Mouse (Mus musculus) brain, embryonic 14.5 days (tissue): ENCODE results near the gene Zfr. TPM values are rescaled to one million over a fixed set of nuclear protein-coding genes. Genes with fewer than 3 reads are reported as not detected.
"Not testable (repeated sequence)": the region's sequence is repeated elsewhere in the genome, so short reads cannot be mapped to it uniquely, and the experiment has no call there.

ENCODE experiments used
- DNase-seq: peaks from one replicate; pipeline ENCODE4 v3.0.0-alpha.2; 2011; ENCODE audit warnings: low read depth
- CTCF ChIP-seq: fragments of 200-500 bp; IDR thresholded peaks from 2 replicates; pipeline ENCODE4 v1.5.1; 2012; ENCODE audit warnings: inconsistent platforms, mild to moderate bottlenecking, moderate library complexity, borderline replicate concordance; ENCODE audit not compliant: insufficient read depth, insufficient read length; ENCODE audit errors: extremely low read depth
- POLR2A ChIP-seq: fragments of 200-500 bp; IDR thresholded peaks from 2 replicates; pipeline ENCODE4 v1.6.1; 2012; ENCODE audit warnings: mild to moderate bottlenecking, inconsistent platforms, borderline replicate concordance; ENCODE audit not compliant: poor library complexity, insufficient read depth, insufficient read length, severe bottlenecking; ENCODE audit errors: extremely low read depth
- polyA plus RNA-seq: library from polyadenylated mRNA; depleted of rRNA; stranded (reverse); fragments of >200 nt; gene quantifications from 2 replicates; pipeline ENCODE4 v1.2.3, GENCODE M21; 2012

The Zfr gene
- polyA plus RNA-seq, 1 experiment: 125 TPM

DNA sequence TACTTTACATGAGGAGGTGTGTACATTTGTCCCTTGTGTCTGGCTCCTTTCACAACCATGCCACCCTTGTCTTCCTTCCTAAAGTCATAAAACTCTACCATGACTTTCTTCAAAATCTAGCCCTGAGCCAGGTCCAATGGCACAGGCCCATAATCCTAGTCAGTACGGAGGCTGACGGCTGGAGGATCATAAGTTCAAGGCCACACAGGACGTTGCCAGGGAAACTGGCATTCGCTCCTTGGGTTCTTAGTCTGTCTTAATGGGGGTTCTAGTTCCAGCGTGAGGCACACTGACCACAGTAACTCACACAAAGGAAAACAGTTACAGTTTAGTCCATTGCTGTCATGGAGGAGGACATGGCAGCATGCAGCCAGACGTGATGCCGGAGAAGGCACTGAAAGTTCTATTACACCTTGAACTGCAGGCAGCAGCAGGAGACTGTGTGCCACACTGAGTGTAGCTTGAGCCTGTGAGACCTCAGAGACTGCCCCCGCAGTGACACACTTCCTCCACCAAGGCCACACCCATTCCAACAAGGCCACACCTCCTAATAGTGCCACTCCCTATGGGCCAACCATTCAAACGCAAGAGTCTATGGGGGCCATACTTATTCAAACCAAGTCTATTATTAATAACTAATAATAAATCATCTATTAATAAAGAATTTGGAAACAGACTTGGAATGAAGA, 26.5 kb upstream of the Zfr start:
- TF ChIP-seq CTCF (no peak), POLR2A (no peak)
- no peak for DNase-seq

DNA sequence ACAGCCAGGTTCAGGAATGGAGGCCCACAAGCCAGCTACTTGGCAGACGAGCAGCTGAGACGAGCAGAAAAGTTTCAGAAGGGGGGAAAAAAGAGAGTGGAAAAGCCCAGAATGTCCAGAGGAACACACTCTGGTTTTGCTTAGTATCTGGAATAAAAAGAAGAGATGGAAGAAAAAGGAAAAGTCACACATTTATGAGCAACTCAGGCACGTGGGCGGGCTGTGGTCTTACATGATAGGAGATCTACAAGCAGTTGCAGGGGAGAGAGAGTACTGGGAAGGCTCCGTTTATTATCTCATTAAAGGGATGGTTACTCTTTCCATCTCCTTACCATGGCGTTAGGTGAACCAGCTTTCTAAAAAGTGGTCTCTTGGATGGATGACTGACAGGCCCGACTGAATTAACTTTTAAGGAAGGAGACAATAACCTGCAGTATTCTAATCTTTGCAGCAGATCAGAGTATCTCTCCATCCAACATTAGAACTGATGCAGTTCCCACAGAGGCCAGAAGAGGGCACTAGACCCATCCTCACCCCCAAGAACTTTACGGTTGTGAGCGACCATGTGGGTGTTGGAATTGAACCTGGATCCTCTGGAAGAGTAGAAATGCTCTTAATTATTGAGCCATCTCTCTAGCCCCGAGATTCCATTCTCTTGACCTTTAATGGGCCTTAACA, 25.7 kb upstream of the Zfr start:
- TF ChIP-seq CTCF (peak; percentile 68; the same call in 1 of the 2 replicates), POLR2A (no peak)
- DNase-seq: no peak

DNA sequence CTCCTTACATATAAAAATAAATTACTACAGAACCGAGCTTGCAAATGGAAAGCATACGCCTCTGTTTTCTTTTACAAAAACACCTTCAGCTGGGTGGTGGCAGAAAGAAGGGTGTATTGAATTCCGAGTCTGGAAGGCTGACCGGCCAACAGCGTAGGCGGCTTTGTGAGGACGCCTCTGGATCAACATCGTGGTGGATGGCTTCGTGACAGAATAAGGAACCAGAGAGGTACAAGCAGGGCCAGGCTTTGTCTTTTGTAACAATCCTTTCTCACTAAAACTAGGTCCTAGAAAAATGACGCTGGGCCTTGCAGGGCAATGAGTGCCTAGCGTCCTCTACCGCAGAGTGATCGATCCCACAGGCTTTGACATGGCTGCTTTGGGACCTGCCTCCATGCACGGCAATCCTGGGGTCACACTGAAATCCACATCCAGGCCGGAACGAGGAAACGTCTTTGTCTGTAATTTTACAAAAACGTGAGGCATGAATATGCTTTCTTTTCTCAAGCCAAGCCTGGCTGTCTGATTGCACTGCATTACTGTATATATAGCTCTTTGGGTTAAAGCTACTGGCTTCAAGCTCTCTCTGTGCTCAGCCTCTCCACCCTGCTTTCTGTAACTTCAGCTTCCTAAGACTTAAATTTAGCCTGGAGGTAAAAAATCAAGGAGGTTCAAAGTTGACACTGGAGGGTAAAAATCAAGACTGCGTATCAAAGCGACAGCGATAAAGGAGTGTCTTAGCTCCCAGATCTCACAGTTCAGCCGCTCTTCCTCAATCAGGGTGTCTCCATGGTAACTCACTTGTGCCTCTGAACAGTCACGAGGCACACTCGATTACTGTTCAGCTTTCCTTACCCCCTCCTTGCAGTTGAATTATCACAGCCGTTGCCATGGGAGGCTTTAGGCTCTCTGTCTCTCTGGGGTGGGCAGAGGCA, 24.3 kb upstream of the Zfr start:
- DNase-seq: peak; percentile 94
- no peak for TF ChIP-seq CTCF
- no peak for TF ChIP-seq POLR2A

DNA sequence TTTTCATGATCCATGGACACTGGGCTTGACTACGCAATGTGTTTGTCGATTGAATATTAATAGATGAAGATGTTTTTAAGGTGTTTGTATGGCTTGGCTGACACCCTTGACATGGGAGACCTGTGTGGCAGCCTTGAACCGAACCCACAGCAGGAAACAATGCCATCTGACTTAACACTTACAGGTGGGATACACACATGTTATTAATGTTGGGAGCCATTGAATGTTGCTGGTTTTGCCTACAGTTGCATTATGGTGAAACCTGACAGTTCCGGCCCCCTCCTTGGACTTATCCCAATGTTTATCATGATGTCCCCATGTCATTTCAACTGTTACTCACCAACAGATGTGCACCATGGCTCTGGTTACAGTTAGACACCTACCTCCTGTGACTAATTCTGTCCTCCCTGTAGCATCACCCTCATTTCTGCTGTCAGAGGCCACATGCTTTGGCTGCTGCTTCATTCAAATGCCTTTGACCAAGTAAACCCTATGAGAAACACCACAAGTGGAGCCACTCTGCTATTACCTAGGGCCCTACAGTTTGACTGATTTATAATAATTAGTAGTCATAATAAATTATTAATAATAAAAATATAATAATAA, 23.6 kb upstream of the Zfr start:
- DNase-seq: no peak
- TF ChIP-seq POLR2A (no peak), CTCF (no peak)

DNA sequence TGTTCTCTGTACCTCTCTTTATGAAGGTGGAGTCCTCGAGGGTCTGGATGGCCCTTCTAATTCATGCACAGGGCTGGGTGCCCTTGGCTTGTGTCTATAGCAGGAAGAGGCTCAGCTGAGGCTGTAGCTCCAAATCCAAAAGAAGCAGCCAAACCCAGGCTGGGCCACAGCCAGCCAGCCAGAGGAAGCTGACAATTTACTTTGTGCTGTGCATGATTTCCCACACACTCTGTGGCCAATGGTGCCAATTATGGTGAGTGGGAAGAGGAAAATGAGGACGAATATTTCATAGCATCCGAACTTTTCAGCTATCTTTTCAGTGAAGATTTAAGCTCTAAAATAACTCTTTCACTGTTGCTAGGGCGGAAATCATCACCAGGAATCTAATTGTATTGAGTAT, 21.2 kb upstream of the Zfr start:
- DNase-seq: peak; percentile 43
- no peak for TF ChIP-seq POLR2A

DNA sequence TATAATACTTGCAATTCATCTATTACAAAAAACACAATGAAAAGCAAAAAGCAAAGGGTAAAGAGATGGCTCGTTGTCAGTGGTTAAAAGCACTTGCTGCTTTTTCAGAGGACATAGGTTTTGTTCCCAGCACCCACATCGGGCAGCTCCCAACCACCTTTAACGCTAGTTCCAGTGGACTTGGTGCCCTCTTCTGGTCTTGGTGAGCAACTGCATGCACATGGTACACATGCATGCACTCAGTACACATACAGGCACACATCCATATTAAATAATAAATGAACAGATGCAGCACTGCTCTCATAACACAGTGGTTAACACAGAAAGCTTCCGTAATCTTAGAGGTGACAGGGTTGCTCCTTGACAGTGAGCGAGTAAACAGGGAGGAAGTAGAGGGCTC, 20.3 kb upstream of the Zfr start:
- TF ChIP-seq POLR2A (no peak), CTCF (peak; percentile 13; the same call in 1 of the 2 replicates)
- no peak for DNase-seq

DNA sequence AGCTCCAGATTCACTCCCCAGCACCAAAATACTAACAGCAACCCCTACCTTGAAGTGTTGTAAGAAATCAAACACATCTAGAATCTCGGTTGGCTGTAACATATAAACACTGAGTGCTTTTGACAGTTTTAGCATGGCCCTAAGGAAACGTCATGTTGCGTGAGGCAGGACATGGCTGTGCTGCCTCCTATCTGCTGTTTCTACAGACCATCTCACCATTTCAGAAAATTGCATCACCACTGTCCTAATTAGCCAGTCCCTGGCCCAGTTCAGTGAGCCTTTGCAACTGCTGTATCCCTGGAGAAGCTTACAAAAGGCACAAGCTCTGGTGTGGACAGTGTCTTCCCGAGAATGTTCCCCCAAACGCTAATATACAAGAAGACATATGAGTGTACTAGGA, 16.7 kb upstream of the Zfr start:
- no peak for DNase-seq
- TF ChIP-seq CTCF: no peak
- no peak for TF ChIP-seq POLR2A

DNA sequence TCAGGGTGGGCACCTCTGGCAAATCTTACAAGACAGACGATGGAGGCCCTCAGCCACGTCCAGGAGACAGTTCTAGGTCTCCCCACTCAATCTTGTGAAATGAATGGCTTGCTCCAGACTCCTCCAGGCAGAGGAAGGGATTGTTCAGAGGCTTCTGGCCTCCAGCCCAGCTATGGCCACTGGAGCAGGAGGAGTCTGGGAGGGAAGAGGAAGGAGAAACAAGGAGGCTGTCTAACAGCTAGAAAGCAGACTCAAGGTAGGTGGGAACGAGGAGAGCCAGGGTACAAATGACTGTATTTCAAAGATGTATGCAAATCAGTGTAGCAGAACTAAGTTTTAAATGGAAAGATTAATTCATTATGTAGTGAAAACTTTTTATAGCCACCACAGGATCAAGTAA, 13.9 kb upstream of the Zfr start:
- TF ChIP-seq CTCF: no peak
- TF ChIP-seq POLR2A: no peak
- no peak for DNase-seq

DNA sequence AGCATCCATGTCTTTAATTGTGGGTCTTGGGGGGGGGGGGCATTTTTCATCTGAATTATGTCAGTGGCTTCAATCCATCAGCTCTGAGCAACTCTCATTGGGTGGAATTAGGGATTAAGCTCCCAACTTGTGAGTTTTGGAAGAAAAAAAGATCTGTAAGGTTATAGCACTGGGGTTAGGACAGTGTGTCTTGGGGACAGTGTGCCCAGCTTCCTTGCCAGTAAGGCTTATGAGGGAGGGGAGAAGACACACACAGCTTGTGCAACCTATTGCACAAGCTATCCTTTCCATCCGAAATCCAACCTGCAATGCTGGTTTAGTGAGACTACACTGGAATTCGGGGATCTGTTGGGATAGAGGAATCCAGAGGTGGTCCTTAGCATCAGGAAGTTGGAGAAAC, 12.8 kb upstream of the Zfr start:
- no peak for DNase-seq
- no peak for TF ChIP-seq CTCF
- no peak for TF ChIP-seq POLR2A

DNA sequence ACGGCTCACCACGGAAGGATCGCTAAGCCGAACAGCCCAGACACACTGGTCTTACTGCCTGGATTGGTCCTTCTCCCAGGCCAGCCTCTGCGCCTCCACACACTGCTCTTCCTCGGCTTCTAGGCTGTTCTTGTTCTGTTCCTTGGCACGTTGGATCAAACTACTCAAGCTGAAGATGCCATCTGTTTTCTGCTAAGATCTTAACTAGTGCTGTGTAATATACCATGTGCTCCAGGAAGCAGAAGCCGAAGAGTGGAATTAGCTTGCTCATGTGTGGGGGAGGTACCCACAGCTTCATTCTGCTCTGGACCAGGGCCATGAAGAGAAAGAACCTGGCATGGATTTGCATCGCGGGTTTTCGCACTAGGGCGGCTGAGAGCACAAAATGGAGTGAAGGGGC, 11.2 kb upstream of the Zfr start:
- TF ChIP-seq CTCF: no peak
- TF ChIP-seq POLR2A: no peak
- peak; percentile 48 for DNase-seq

DNA sequence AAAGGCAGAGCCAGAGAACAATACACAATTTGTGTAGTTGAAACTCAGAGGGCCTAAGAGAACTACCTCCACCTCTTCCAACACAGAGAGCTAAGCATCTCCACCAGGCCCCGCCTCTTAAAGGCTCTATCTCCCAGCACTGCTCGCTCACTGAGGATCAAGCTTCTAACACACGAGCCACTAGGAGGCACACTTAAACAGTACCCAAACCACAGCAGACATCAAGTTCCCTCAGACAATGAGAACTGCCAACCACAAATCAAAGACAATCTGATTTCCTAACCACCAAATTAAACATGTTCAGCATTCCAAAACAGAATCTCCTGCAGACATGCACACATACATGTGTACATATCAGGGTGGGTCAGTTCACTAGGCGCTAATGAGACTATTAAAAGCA, 9.4 kb upstream of the Zfr start:
- no peak for TF ChIP-seq CTCF
- TF ChIP-seq POLR2A: no peak
- no peak for DNase-seq

DNA sequence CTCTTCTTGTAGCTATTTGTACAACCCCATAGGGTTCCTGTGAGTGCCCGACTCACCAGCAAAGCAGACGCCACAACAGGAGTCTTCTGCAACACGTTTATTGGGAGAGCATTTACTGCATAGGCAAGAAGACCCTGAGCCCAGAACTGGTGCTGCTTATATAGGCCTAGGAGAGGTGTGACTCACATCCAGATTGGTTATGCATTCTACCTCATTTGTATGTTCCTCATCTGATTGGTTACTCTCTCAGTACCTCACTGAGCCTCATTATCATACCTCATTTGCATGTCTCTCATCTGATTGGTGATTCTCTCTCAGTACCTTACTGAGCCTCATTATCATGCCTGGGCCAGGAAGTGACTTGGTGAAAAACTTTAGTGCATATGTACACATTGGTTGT, 8.7 kb upstream of the Zfr start:
- DNase-seq: not testable (repeated sequence)
